Mouse (Mus musculus) hindbrain, embryonic 12.5 days (tissue): ENCODE data around the gene St7. TPM values are rescaled to one million over a fixed set of nuclear protein-coding genes. Genes with fewer than 3 reads are reported as not detected.

Experiments
- ATAC-seq: fragments of 200-750 bp; cut with Nextera tagmentation; 2 replicates; pipeline ENCODE4 v1.8.0; 2017; ENCODE audit warnings: moderate TSS enrichment; ENCODE audit not compliant: low FRiP score
- H3K27ac ChIP-seq: fragments of 300-500 bp; sonication (generic); 2 replicates; pipeline ENCODE4 v1.5.1; 2016; ENCODE audit warnings: mild to moderate bottlenecking
- H3K27me3 ChIP-seq: fragments of 300-500 bp; sonication (generic); 2 replicates; pipeline ENCODE4 v1.6.1; 2016; ENCODE audit warnings: mild to moderate bottlenecking
- H3K36me3 ChIP-seq: fragments of 300-500 bp; sonication (generic); 2 replicates; pipeline ENCODE4 v1.6.1; 2016; ENCODE audit warnings: mild to moderate bottlenecking
- H3K4me1 ChIP-seq: fragments of 300-500 bp; sonication (generic); 2 replicates; pipeline ENCODE4 v1.6.1; 2016
- H3K4me2 ChIP-seq: fragments of 300-500 bp; sonication (generic); replicated peaks from 2 replicates; pipeline ENCODE4 v1.6.1; 2016; ENCODE audit warnings: mild to moderate bottlenecking
- H3K4me3 ChIP-seq: fragments of 300-500 bp; sonication (generic); 2 replicates; pipeline ENCODE4 v1.5.1; 2016; ENCODE audit warnings: mild to moderate bottlenecking
- H3K9ac ChIP-seq: fragments of 300-500 bp; sonication (generic); 2 replicates; pipeline ENCODE4 v1.6.1; 2016; ENCODE audit warnings: mild to moderate bottlenecking, moderate library complexity
- H3K9me3 ChIP-seq: fragments of 300-500 bp; sonication (generic); replicated peaks from 2 replicates; pipeline ENCODE4 v1.6.1; 2016; ENCODE audit warnings: mild to moderate bottlenecking
- WGBS: fragments of 180-500 bp; shearing (Covaris S2); methylation state at CpG from one replicate; pipeline ENCODE4 v1.1.7; 2016; 5-methylcytosine and 5-hydroxymethylcytosine counted together
- polyA plus RNA-seq: library from polyadenylated mRNA; unstranded; fragments of >200 nt; fragmentation: Nextera tagmentation; extraction: Ambion mirVana; gene quantifications from 2 replicates; pipeline ENCODE4 v1.2.1, GENCODE M21; 2016

The St7 gene
- polyA plus RNA-seq, 1 experiment from 2014 or later: 49.1 TPM

DNA sequence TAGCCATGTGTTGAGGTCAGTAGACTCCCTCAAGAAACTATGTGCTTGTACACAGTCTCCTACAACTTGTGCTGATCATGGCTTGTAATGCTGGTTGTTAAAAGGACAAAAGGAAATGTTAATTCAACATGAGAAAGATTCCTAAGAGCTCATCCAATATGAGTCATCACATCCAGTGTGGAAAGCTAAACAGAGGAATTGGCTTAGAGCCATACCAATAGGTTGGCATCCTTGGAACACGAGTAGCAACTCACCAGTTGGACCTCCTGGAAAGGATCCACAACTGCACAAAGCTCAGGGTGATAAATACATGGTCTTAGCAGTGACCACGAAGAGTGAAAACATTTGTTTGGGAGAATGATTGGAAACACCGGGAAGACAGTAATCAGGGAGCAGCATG lies 230.6 kb downstream of the St7 start:
- Histone ChIP-seq H3K4me3 (no peak overlapping the region), H3K4me1 (no peaks in the 10 kb centered on the region), H3K36me3 (peaks cover 30% of the 10 kb centered on the region), H3K27ac (no peak overlapping the region), H3K9me3 (no peaks in the 10 kb centered on the region), H3K4me2 (no peak overlapping the region), H3K27me3 (no peaks in the 10 kb centered on the region), H3K9ac (no peak overlapping the region)
- no peak for ATAC-seq
- 82% methylated on average over 3 of the region's 3 CpGs for WGBS

DNA sequence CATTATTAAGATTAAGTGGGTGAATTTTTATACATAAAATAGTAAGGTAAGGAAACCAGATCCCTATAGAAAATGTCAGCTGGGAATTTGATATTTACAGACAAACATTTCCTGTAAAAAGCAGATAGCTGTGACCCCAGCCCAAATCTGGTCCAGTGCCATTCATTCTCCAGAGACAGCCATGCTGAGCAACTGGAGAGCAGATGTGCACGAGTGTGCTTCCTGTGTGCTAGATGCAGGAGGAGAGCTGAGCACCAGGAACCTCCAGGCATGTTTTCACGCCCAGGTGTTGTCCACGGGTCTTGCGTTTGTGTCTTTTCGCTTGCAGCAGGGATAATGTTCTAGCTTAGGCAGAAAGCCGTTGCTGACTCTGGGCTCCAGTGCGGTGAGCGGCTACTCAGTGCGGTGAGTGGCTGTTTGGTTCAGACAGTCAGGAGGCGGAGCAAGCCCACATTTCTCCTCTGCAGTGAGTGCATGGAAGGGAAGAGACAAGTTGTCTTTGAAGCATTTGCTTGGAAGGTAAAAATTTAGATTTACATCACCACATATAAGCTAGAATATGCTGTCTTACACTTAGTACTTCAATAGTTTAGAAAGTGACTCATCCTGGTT lies 231.3 kb downstream of the St7 start:
- no peaks in the 10 kb centered on the region for H3K4me1 ChIP-seq
- no peak overlapping the region for H3K4me3 ChIP-seq
- no peak for ATAC-seq
- no peaks in the 10 kb centered on the region for H3K27me3 ChIP-seq
- peak overlapping the region; percentile 23; the same call in 1 of the 2 replicates for H3K27ac ChIP-seq
- H3K9me3 ChIP-seq: no peaks in the 10 kb centered on the region
- 82% methylated on average over 10 of the region's 10 CpGs for WGBS
- no peak overlapping the region for H3K4me2 ChIP-seq
- H3K9ac ChIP-seq: no peak overlapping the region
- H3K36me3 ChIP-seq: peaks cover 30% of the 10 kb centered on the region

DNA sequence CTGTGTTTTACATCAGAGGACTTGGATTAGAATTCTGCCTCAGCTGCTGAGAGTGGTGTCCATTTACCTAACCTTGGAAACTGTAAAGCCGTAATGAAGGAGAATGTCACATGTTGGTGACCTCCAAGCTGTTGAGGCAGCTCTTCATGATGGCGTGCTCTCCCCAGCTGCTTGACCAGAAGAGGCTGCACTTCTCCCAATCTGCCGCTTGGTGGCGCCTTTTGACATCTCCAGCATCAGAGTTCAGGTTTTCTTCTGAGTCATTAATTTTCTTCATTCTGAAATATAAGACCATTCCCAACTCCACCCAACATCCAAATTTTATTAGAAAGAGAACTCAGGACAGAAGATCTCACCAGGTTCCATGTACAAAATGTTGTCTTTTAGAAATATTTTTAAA lies 232.5 kb downstream of the St7 start:
- Histone ChIP-seq H3K27ac (no peak overlapping the region), H3K27me3 (no peaks in the 10 kb centered on the region), H3K9me3 (no peaks in the 10 kb centered on the region), H3K36me3 (peaks cover 20% of the 10 kb centered on the region), H3K4me1 (no peaks in the 10 kb centered on the region), H3K4me2 (no peak overlapping the region), H3K9ac (no peak overlapping the region), H3K4me3 (no peak overlapping the region)
- WGBS: 38% methylated on average over 4 of the region's 4 CpGs
- no peak for ATAC-seq

DNA sequence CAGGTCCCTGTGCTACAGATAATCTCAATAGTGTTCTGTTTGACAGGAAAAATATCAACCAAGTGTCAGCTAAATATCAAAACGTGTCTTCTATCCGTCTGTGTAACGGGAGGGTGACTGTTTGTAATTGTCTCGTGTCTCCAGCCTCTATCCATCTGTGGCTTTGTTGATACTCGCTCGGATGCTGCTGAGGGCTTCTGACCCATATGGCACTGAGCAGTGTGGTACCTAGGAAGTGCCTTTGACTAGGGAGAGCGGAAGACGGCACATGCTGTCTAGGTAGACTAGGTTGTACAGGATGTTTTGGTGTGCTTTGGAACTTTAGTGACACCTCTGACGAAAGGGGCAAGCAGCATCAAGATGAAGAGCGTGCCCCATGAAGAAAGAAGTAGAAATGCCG lies 235.0 kb downstream of the St7 start:
- no peaks in the 10 kb centered on the region for H3K4me1 ChIP-seq
- H3K27me3 ChIP-seq: no peaks in the 10 kb centered on the region
- 84% methylated on average over 11 of the region's 11 CpGs for WGBS
- ATAC-seq: no peak
- no peaks in the 10 kb centered on the region for H3K9me3 ChIP-seq
- no peak overlapping the region for H3K4me2 ChIP-seq
- no peak overlapping the region for H3K9ac ChIP-seq
- peaks cover 12% of the 10 kb centered on the region for H3K36me3 ChIP-seq
- H3K27ac ChIP-seq: no peak overlapping the region
- H3K4me3 ChIP-seq: no peak overlapping the region

DNA sequence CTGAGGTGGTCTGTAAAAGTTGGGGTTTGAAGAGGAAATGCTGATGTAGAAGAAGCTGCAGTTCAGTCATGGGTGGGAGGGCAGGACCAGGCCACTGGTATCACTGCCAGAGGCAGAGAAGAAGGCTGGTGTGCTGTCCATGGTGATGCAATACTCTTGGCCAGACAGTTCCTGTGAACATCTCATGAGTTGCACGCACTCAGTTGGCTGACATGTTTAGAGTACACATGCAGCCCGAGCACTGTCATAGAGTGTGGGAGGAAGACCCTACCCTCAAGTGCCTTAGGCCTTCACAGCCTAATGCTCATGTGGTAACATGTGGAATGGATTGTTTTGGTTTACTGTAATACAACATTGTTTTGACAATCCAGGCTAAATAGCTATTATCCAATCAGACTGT lies 238.5 kb downstream of the St7 start:
- Histone ChIP-seq H3K9me3 (no peaks in the 10 kb centered on the region), H3K27me3 (no peaks in the 10 kb centered on the region), H3K4me1 (no peaks in the 10 kb centered on the region), H3K36me3 (peaks cover 26% of the 10 kb centered on the region), H3K4me3 (no peak overlapping the region), H3K9ac (no peak overlapping the region), H3K27ac (no peak overlapping the region), H3K4me2 (no peak overlapping the region)
- 92% methylated on average over 2 of the region's 2 CpGs for WGBS
- no peak for ATAC-seq

DNA sequence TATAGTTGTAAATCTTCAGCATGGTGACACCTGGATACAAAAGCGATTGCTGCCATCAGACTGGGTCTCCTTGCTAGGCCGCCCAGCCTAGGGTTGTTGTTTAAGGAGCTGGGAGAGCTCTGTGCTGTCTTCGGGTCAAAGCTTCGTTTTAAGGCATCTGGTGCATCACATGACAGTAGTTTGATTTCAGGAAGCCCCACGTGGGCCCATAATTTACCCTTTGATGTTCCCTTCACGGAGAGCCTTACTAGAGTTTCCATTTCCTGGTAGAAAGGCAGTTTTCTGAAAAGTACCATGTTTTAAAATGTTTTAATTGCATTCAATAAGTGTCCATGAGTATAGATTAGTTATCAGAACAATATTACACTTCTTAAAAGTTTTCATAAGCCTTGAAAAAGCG lies 239.1 kb downstream of the St7 start:
- WGBS: 85% methylated on average over 7 of the region's 7 CpGs
- no peaks in the 10 kb centered on the region for H3K9me3 ChIP-seq
- H3K9ac ChIP-seq: no peak overlapping the region

DNA sequence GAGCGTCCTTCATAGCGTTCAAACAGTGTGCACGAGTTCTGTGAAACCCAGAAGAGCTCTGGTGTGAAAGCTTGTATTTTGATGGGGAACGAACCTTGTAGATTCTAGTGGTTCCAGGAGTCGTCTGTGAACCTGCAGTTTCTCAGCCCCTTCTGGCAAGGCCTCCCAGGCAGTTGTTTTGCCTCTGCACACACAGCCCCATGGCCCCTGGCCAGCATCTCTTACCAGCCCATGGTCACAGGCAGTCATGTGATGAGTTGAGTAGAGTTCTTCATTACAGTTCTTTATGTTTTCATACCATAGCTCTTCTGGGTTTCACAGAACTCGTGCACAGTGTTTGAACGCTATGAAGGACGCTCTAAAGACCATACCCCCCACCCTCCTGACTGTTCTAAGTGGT lies 240.1 kb downstream of the St7 start:
- no peak overlapping the region for H3K9ac ChIP-seq
- no peak overlapping the region for H3K27ac ChIP-seq
- H3K27me3 ChIP-seq: no peaks in the 10 kb centered on the region
- H3K4me1 ChIP-seq: no peaks in the 10 kb centered on the region
- no peaks in the 10 kb centered on the region for H3K9me3 ChIP-seq
- 96% methylated on average over 8 of the region's 8 CpGs for WGBS
- ATAC-seq: no peak
- H3K4me3 ChIP-seq: no peak overlapping the region
- peaks cover 26% of the 10 kb centered on the region for H3K36me3 ChIP-seq
- no peak overlapping the region for H3K4me2 ChIP-seq

More for the DNA sequence above, 239.1 kb downstream of the St7 start:
- Histone ChIP-seq H3K4me3 (no peak overlapping the region), H3K4me1 (no peaks in the 10 kb centered on the region), H3K27ac (no peak overlapping the region), H3K27me3 (no peaks in the 10 kb centered on the region), H3K36me3 (peaks cover 26% of the 10 kb centered on the region), H3K4me2 (no peak overlapping the region)
- no peak for ATAC-seq

DNA sequence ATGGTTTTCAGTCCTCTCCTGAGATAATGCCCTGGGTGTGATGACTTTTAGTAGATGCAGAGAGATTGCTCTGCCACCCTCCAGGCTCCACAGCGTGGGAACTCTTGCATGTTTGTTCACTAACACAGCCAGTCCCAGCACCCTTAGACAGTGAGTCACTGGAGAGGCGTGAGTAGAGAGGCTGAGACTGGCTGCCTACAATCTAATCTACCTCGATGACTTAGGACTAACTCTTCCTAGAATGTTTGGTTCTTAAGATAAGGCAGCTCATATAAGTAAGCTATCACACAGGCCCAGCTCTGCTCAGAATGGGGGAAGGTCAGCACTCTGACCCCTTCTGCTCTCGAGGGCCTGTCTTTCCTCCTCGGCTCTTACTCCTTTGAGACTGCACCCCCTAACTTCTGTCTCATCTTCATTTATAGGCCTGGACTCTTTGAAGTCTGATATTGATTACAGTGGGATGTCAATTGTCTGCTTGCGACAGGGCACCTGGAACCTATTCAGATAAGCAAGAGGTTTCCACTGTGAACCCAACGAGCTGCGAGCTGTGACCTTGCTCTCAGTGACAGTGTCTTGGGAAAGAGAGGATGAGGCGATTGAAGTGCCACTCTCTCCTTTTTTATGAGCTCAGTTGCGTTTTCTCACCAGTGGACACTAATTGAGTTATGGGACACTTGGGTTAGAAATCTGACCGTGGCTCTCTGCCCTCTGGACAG lies 246.1 kb downstream of the St7 start:
- Histone ChIP-seq H3K27me3 (no peaks in the 10 kb centered on the region), H3K9me3 (no peaks in the 10 kb centered on the region), H3K9ac (no peak overlapping the region), H3K4me3 (no peak overlapping the region), H3K4me2 (no peak overlapping the region), H3K36me3 (peaks cover 49% of the 10 kb centered on the region), H3K4me1 (peaks cover 9% of the 10 kb centered on the region), H3K27ac (no peak overlapping the region)
- 67% methylated on average over 11 of the region's 11 CpGs for WGBS
- ATAC-seq: no peak

DNA sequence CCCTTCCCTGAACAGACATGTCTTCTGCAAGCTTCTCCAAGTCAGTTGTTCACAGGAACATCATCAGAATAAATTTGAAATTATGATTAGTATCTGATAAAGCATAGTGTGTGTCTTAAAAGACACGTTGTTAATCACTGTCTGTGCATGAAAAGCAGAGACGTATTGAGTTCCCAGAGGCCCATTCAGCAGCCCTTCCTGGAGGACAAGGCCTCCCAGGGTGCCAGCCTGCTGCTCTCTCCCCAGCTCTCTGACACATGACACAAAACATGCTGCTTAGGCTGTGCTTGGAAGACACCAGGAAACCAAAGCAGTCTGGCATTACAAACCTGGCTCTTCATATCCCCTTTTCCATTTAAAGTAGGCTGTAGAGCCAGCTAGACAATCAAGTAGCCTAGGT lies 249.2 kb downstream of the St7 start:
- Histone ChIP-seq H3K4me2 (no peak overlapping the region), H3K36me3 (peaks cover 27% of the 10 kb centered on the region), H3K27ac (peak overlapping the region; percentile 44; the same call in 1 of the 2 replicates), H3K9me3 (no peaks in the 10 kb centered on the region), H3K9ac (no peak overlapping the region), H3K27me3 (no peaks in the 10 kb centered on the region), H3K4me1 (peaks cover 9% of the 10 kb centered on the region), H3K4me3 (no peak overlapping the region)
- WGBS: 9% methylated on average over 2 of the region's 2 CpGs
- peak; percentile 41; the same call in 1 of the 2 replicates for ATAC-seq

DNA sequence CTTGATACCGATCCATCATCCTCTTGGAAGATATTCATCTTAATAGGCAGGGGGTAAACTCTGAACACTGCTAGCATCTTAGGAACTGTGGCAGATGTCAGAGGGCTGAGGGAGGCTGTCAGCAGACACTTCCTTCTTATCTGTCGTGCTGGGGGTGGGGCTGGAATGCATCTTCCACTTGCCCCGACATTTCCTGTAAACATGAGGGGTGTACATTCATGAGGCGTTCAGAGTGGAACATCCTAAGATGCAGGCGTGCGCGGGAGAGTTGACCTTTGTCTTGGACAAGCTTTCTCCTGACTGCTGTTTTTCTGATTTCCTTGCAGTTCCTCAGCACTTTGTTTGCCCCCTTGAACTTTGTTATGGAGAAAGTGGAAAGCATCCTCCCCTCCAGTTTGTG lies 249.6 kb downstream of the St7 start:
- WGBS: 40% methylated on average over 7 of the region's 7 CpGs
- Histone ChIP-seq H3K36me3 (peaks cover 27% of the 10 kb centered on the region), H3K27ac (peak overlapping the region; percentile 44; the same call in 1 of the 2 replicates), H3K4me1 (peaks cover 9% of the 10 kb centered on the region), H3K27me3 (no peaks in the 10 kb centered on the region), H3K4me2 (no peak overlapping the region), H3K9ac (no peak overlapping the region), H3K9me3 (no peaks in the 10 kb centered on the region), H3K4me3 (no peak overlapping the region)
- ATAC-seq: no peak

DNA sequence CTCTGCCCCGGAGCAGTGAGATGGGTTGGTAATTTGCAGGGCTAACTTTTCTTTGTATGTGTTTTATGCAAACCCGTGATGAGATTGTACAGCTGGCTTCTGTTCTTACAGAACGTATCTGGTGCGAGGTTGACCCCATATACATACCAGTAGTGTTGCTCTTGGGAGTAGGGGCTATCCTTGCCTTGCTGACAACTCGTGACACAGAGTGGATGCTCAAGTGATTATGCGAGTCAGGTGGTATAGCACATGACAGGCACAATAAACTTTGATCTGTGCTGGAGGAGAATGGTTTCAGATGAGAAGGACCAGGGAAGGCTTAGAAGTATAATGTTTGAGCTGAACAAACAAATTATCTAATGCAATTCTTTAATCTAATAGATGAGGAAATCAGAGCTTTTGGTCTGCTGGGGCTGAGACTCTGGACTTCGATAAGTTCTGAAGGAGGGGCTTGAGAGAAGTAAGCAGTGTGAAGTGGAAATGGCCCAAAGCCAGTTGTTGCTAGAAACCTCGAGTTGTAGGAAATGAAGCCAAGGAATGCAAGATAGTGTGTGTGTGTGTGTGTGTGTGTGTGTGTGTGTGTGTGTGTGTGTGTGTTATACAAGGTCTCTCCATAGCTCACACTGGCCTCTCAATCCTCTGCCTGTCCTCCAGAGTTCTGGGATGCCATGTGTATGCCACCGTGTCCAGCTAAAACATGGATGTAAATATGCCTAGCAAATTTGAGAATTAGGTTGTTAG lies 251.3 kb downstream of the St7 start:
- no peaks in the 10 kb centered on the region for H3K27me3 ChIP-seq
- peaks cover 9% of the 10 kb centered on the region for H3K4me1 ChIP-seq
- H3K27ac ChIP-seq: no peak overlapping the region
- peaks cover 18% of the 10 kb centered on the region for H3K36me3 ChIP-seq
- 83% methylated on average over 9 of the region's 9 CpGs for WGBS
- H3K9ac ChIP-seq: no peak overlapping the region
- H3K4me2 ChIP-seq: no peak overlapping the region
- ATAC-seq: no peak
- H3K9me3 ChIP-seq: no peaks in the 10 kb centered on the region
- H3K4me3 ChIP-seq: no peak overlapping the region

DNA sequence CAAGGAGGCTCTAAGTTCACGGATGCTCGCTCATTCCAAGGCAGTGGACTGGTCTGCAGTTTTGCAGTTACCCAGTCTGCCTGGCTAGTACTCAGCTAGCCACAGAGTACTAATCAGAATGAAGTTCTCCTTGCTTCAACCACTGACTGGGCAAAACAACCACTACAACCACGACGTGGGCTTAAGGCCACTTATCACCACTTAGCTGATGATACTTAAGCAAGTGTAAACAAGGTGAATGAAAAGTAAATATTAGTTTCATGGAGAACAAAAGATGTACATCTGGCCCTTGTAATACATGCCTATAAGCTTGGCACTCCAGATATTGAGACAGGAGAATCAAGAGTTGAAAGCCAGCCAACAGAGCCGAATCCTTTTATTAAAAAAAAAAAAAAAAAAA lies 253.7 kb downstream of the St7 start:
- Histone ChIP-seq H3K4me1 (peaks cover 9% of the 10 kb centered on the region), H3K9ac (no peak overlapping the region), H3K27me3 (no peaks in the 10 kb centered on the region), H3K4me3 (no peak overlapping the region), H3K27ac (no peak overlapping the region), H3K4me2 (no peak overlapping the region), H3K36me3 (no peaks in the 10 kb centered on the region), H3K9me3 (no peaks in the 10 kb centered on the region)
- ATAC-seq: no peak
- 80% methylated on average over 5 of the region's 5 CpGs for WGBS
